ENCODE assay signal across 22 mouse cellular contexts in the genomic region with DNA sequence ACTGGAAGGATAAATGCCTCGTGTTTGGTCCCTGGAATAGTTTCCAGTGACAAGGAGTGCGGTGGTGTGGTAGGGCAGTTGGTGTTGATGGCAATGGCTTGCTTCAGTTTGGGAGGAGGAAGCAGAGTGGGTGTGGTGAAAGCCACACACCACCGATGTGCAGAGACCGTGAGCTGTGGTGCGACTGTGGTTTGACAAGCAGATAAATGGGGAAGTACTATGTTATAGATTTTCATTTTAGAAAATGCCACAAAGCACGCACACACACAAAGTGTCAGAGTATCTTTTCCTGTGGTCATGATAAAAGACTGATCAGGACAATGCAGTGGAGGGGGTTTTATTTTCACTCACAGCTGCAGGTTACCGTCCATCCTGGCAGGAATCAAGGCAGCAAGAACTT. TPM values are rescaled to one million over a fixed set of nuclear protein-coding genes. Genes with fewer than 3 reads are reported as not detected.
DNase-seq lines count a peak whose midpoint lies in the region; ATAC-seq and TF ChIP-seq lines count a peak whose summit lies in the region.
"Had no signal": no experiment of that assay in that cellular context is flagged by ENCODE, and none has a peak within 500 bp of the region (broad histone marks: within the 10 kb centered on the region; RNA-seq: fewer than 3 reads in every experiment).

No protein-coding gene starts in this region.

- no peaks in the 10 kb centered on the region; a peak in 1 of 4 replicates for H3K27me3 ChIP-seq in MEL (ENCODE audit: control insufficient read depth in 1 of 2, insufficient read depth in 2 of 2, low read length in 2 of 2)
- H3K27me3 ChIP-seq in hindbrain, postnatal 0 days (ENCODE audit: insufficient read depth, low read length): no peaks in the 10 kb centered on the region
- H3K27me3 ChIP-seq: midbrain, embryonic 13.5 days had no signal

- no peaks in the 10 kb centered on the region for H3K79me2 ChIP-seq in MEL (ENCODE audit: control insufficient read depth, insufficient read depth, low read length, poor library complexity)

- peak; percentile 89 for ATAC-seq in megakaryocyte, adult 5-6 weeks (ENCODE audit: poor library complexity, severe bottlenecking)
- ATAC-seq in hindbrain, postnatal 0 days: no peak
- ATAC-seq: forebrain, embryonic 13.5 days; inflammation-experienced regulatory T-cells, adult 6 months; midbrain, embryonic 13.5 days had no signal

- H3K9ac ChIP-seq in MEL (ENCODE audit: control insufficient read depth, low read depth, low read length, poor library complexity, severe bottlenecking): no peak overlapping the region
- no peak overlapping the region for H3K9ac ChIP-seq in hindbrain, postnatal 0 days (replicated peaks; ENCODE audit: low read length)
- H3K9ac ChIP-seq: forebrain, embryonic 13.5 days; heart, embryonic 15.5 days; limb, embryonic 12.5 days; liver, embryonic 13.5 days; lung, embryonic 14.5 days; midbrain, embryonic 13.5 days had no signal

- H3K4me2 ChIP-seq in hindbrain, postnatal 0 days (ENCODE audit: low read depth, low read length): no peak overlapping the region
- H3K4me2 ChIP-seq: forebrain, embryonic 13.5 days; heart, embryonic 15.5 days; limb, embryonic 12.5 days; liver, embryonic 13.5 days; lung, embryonic 14.5 days; midbrain, embryonic 13.5 days had no signal

- TF ChIP-seq POLR2A in MEL (IDR thresholded peaks at IDR 0.05; ENCODE audit: control insufficient read depth in 1 of 2, insufficient read depth in 1 of 2, low read depth in 1 of 2, low read length in 2 of 2, poor library complexity in 1 of 2): no peak

- H3K9me3 ChIP-seq in MEL (replicated peaks; ENCODE audit: insufficient read depth, low read length): no peaks in the 10 kb centered on the region
- H3K9me3 ChIP-seq in hindbrain, postnatal 0 days (ENCODE audit: low read length): no peaks in the 10 kb centered on the region
- H3K9me3 ChIP-seq: forebrain, embryonic 13.5 days; heart, embryonic 15.5 days; limb, embryonic 12.5 days; liver, embryonic 13.5 days; midbrain, embryonic 13.5 days had no signal

- DNase-seq in A20 (ENCODE audit: low read depth, low spot score) (peak; percentile 79), MEL (ENCODE audit: low read depth, low spot score) (peak; percentile 93)
- DNase-seq in spleen, adult 18-20 months: peak; percentile 33 to 52
- no peak for DNase-seq in hindbrain, postnatal 0 days (ENCODE audit: low spot score)
- no peak for DNase-seq in left cerebral cortex, postnatal 10 days (ENCODE audit: extremely low spot score in 1 of 2, low spot score in 2 of 2)
- no peak for DNase-seq in layer of hippocampus, adult 9-10 months (ENCODE audit: low spot score)
- DNase-seq: cerebellum, adult 2 months; gastrocnemius, postnatal 14 days; heart, postnatal 4 days; kidney, adult 8-10 months; kidney, postnatal 25 days; liver, embryonic 13.5 days; lung, embryonic 14.5 days; right cerebral cortex, postnatal 25 days; thymus, adult 18-20 months had no signal

- H3K36me3 ChIP-seq in MEL (ENCODE audit: control insufficient read depth in 1 of 2, insufficient read depth in 2 of 2, low read length in 2 of 2): peaks cover 0 to 10% of the 10 kb centered on the region in 2 experiments; a peak in 2 of 4 replicates
- H3K36me3 ChIP-seq in hindbrain, postnatal 0 days (ENCODE audit: insufficient read depth, low read length): no peaks in the 10 kb centered on the region
- H3K36me3 ChIP-seq: heart, embryonic 15.5 days; limb, embryonic 12.5 days; liver, embryonic 13.5 days; midbrain, embryonic 13.5 days had no signal

- TF ChIP-seq EP300 in MEL (IDR thresholded peaks at IDR 0.05; ENCODE audit: low read depth in 1 of 2, low read length in 2 of 2): peak; percentile 74 to 75

- H3K4me3 ChIP-seq in MEL (ENCODE audit: control insufficient read depth in 1 of 2, insufficient read depth in 1 of 2, low read depth in 2 of 2, low read length in 2 of 2): no peak overlapping the region
- no peak overlapping the region for H3K4me3 ChIP-seq in hindbrain, postnatal 0 days (ENCODE audit: low read length)
- H3K4me3 ChIP-seq: forebrain, embryonic 13.5 days; heart, embryonic 15.5 days; limb, embryonic 12.5 days; liver, embryonic 13.5 days; midbrain, embryonic 13.5 days had no signal

- TF ChIP-seq RAD21 in MEL (IDR thresholded peaks at IDR 0.05; ENCODE audit: low read depth, low read length): no peak

- intact Hi-C loops in left cerebral cortex, postnatal 10 days (cut with DNase I): no loop called here

- peaks cover 0 to 16% of the 10 kb centered on the region in 2 experiments; a peak in 3 of 4 replicates for H3K4me1 ChIP-seq in MEL (ENCODE audit: control insufficient read depth in 1 of 2, insufficient read depth in 2 of 2, low read length in 2 of 2)
- no peaks in the 10 kb centered on the region for H3K4me1 ChIP-seq in hindbrain, postnatal 0 days (ENCODE audit: insufficient read depth, low read length)
- H3K4me1 ChIP-seq: liver, embryonic 13.5 days had no signal

- H3K27ac ChIP-seq in MEL (ENCODE audit: control insufficient read depth, low read depth, low read length): 0 out of 2 replicates have a peak overlapping the region, but pooled peaks have one; percentile 8
- H3K27ac ChIP-seq in hindbrain, postnatal 0 days: no peak overlapping the region
- H3K27ac ChIP-seq: forebrain, embryonic 13.5 days; heart, embryonic 15.5 days; limb, embryonic 12.5 days; liver, embryonic 13.5 days; macrophage; midbrain, embryonic 13.5 days had no signal

- 89% methylated on average over 7 of the region's 7 CpGs for WGBS in hindbrain, postnatal 0 days

- no peak for TF ChIP-seq CTCF in MEL (IDR thresholded peaks at IDR 0.05 in 2 of 3, conservative IDR thresholded peaks at IDR 0.05 in 1 of 3; ENCODE audit: control insufficient read depth in 1 of 3, insufficient read depth in 1 of 3, low read depth in 2 of 3, low read length in 3 of 3, poor library complexity in 1 of 3, severe bottlenecking in 1 of 3)
- TF ChIP-seq CTCF in hindbrain, postnatal 0 days (IDR thresholded peaks at IDR 0.05; ENCODE audit: low read depth): no peak

TF ChIP-seq in MEL, 35 proteins besides CTCF, POLR2A, EP300 and RAD21 (continues in another document):
- TF ChIP-seq TAL1 (IDR thresholded peaks at IDR 0.05; ENCODE audit: low read length): no peak
- TF ChIP-seq USF2 (IDR thresholded peaks at IDR 0.05; ENCODE audit: borderline replicate concordance in 1 of 2, insufficient read depth in 1 of 2, low read depth in 1 of 2, low read length in 2 of 2): no peak
- TF ChIP-seq ZMIZ1 (IDR thresholded peaks at IDR 0.05; ENCODE audit: low read depth, low read length): no peak
- peak; percentile 91 for TF ChIP-seq BHLHE40 (IDR thresholded peaks at IDR 0.05; ENCODE audit: borderline replicate concordance, low read depth, low read length)
- TF ChIP-seq ELF1 (IDR thresholded peaks at IDR 0.05; ENCODE audit: low read depth, low read length): 0 out of 2 replicates have a peak, but pooled peaks have one; percentile 5
- no peak for TF ChIP-seq POLR2AphosphoS5 (IDR thresholded peaks at IDR 0.05; ENCODE audit: borderline replicate concordance, low read depth, low read length)
- no peak for TF ChIP-seq MEF2A (IDR thresholded peaks at IDR 0.05; ENCODE audit: extremely low read depth, insufficient replicate concordance, low read depth, low read length, poor library complexity, severe bottlenecking)
- TF ChIP-seq SIN3A (IDR thresholded peaks at IDR 0.05; ENCODE audit: low read length): 0 out of 2 replicates have a peak, but pooled peaks have one; percentile 39
- TF ChIP-seq USF1 (IDR thresholded peaks at IDR 0.05; ENCODE audit: low read depth, low read length): no peak
- TF ChIP-seq NRF1 (IDR thresholded peaks at IDR 0.05; ENCODE audit: insufficient read depth, low read depth, low read length, poor library complexity, severe bottlenecking): no peak
- TF ChIP-seq CHD2 (IDR thresholded peaks at IDR 0.05; ENCODE audit: low read length): no peak
- no peak for TF ChIP-seq MAX (IDR thresholded peaks at IDR 0.05; ENCODE audit: low read length)
- no peak for TF ChIP-seq E2F4 (IDR thresholded peaks at IDR 0.05; ENCODE audit: borderline replicate concordance, low read depth, low read length)
- no peak for TF ChIP-seq MYB (IDR thresholded peaks at IDR 0.05; ENCODE audit: low read depth, low read length)
- peak; percentile 39; the same call in 1 of the 2 replicates for TF ChIP-seq HCFC1 (IDR thresholded peaks at IDR 0.05; ENCODE audit: low read depth, low read length)
- TF ChIP-seq GATA1 (IDR thresholded peaks at IDR 0.05; ENCODE audit: low read depth, low read length): peak; percentile 85
- TF ChIP-seq ETS1 (IDR thresholded peaks at IDR 0.05; ENCODE audit: low read depth, low read length): peak; percentile 44; the same call in 1 of the 2 replicates
- TF ChIP-seq SMC3 (IDR thresholded peaks at IDR 0.05; ENCODE audit: low read depth, low read length): no peak
- 0 out of 2 replicates have a peak, but pooled peaks have one; percentile 24 for TF ChIP-seq TCF12 (IDR thresholded peaks at IDR 0.05; ENCODE audit: low read depth, low read length)
- no peak for TF ChIP-seq ZKSCAN1 (IDR thresholded peaks at IDR 0.05; ENCODE audit: low read depth, low read length)
- no peak for TF ChIP-seq NELFE (IDR thresholded peaks at IDR 0.05; ENCODE audit: low read depth, low read length)
- TF ChIP-seq TBP (IDR thresholded peaks at IDR 0.05; ENCODE audit: low read depth, low read length): no peak
- no peak for TF ChIP-seq GABPA (IDR thresholded peaks at IDR 0.05; ENCODE audit: low read depth, low read length)
- no peak for TF ChIP-seq POLR2AphosphoS2 (IDR thresholded peaks at IDR 0.05; ENCODE audit: low read length)
- no peak for TF ChIP-seq KAT2A (conservative IDR thresholded peaks at IDR 0.05; ENCODE audit: low read depth, low read length)

RNA-seq across cellular contexts. Expression of gene Rptor, which starts 13.5 kb away (rescaled TPM):
- total RNA-seq in MEL (2012; rRNA removed): 32.0 and 34.9 TPM in 2 replicates
- polyA plus RNA-seq in MEL (2012; ENCODE audit: insufficient read depth in 1 of 2, insufficient read length in 2 of 2, low read depth in 1 of 2, low replicate concordance in 2 of 2, missing spikeins in 1 of 2): 10 to 100 TPM in 1 of 2 experiments, not detected in 1; 33.9 TPM
- total RNA-seq in megakaryocyte, adult 5-6 weeks (2015): 9.6 and 11.8 TPM in 2 replicates
- total RNA-seq in megakaryocyte, adult 5-6 weeks (2017): 7.1 and 17.9 TPM in 2 replicates
- total RNA-seq in hindbrain, postnatal 0 days (2014; rRNA removed): 60.8 and 69.0 TPM in 2 replicates
- polyA plus RNA-seq in hindbrain, postnatal 0 days (2015; fragmentation: Nextera tagmentation; extraction: Ambion mirVana): 8.6 and 8.7 TPM in 2 replicates
- total RNA-seq in left cerebral cortex, postnatal 10 days (2021): 10 to 100 TPM; 51.5 to 53.9 TPM

RNA-seq across cellular contexts. Expression of gene Nptx1, which starts 41.7 kb away (rescaled TPM):
- not detected in 2 replicates for total RNA-seq in MEL (2012; rRNA removed)
- not detected for polyA plus RNA-seq in MEL (2012; ENCODE audit: insufficient read depth in 1 of 2, insufficient read length in 2 of 2, low read depth in 1 of 2, low replicate concordance in 2 of 2, missing spikeins in 1 of 2)
- not detected in 2 replicates for total RNA-seq in megakaryocyte, adult 5-6 weeks (2015)
- total RNA-seq in megakaryocyte, adult 5-6 weeks (2017): not detected in 2 replicates
- total RNA-seq in hindbrain, postnatal 0 days (2014; rRNA removed): 27.0 and 29.0 TPM in 2 replicates
- polyA plus RNA-seq in hindbrain, postnatal 0 days (2015; fragmentation: Nextera tagmentation; extraction: Ambion mirVana): 9.4 and 10.1 TPM in 2 replicates
- 10 to 100 TPM; 53.0 to 60.4 TPM for total RNA-seq in left cerebral cortex, postnatal 10 days (2021)
- polyA plus RNA-seq: inflammation-experienced regulatory T-cells, adult 6 months had no signal

Comparison
In these comparisons a context has a peak if more than half of its experiments do, and no peak if none do; other contexts are left out.
1. DNase-seq: peak in A20 (single experiment), MEL (single experiment) and spleen, adult 18-20 months (2 of 2); none in hindbrain, postnatal 0 days (single experiment), left cerebral cortex, postnatal 10 days (0 of 2) and layer of hippocampus, adult 9-10 months (single experiment).
2. RNA of gene Nptx1, which starts 41.7 kb away (total RNA-seq): 53.0 to 60.4 TPM in left cerebral cortex, postnatal 10 days and 27.0 to 29.0 TPM in hindbrain, postnatal 0 days; not detected in MEL and not detected in megakaryocyte, adult 5-6 weeks; every median in the first group is over 10 times any median in the second.